Mouse (Mus musculus): ENCODE measurements at regions not wholly inside any gene's neighbourhood (a gene's known extent, or its start where the extent isn't known, plus 50 kb on each side); places are given as distances from the start of the nearest gene placed in this dataset.

DNA sequence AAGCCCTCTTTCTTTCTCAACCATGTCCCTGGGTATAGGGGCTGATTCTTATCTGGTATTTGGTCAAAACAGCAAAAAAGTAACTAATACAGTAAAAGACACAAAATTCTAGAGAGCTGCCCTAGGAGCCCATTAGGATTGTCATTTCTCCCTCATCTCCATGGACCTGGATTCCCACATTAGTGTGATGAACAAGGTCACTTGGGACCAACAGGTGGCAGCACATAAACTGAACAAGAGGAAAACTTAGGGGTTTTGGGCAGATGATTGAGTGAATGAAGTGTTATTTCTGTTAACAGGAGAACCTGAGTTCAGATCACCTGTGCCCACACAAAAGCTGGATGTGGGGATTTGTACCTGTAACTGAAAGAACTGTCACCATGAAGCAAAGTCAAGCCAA lies 93.0 kb upstream of the Tbl1x start:
- TF ChIP-seq CTCF (IDR thresholded peaks at IDR 0.05; ENCODE audit: control insufficient read depth, insufficient read depth, insufficient replicate concordance, low read depth, low read length) (no peak), POLR2A (IDR thresholded peaks at IDR 0.05; ENCODE audit: control insufficient read depth, low read depth, low read length) (no peak)
